Mouse (Mus musculus) kidney, postnatal 0 days (tissue): ENCODE data around the gene Xpot. TPM values are rescaled to one million over a fixed set of nuclear protein-coding genes. Genes with fewer than 3 reads are reported as not detected.

Source experiments
- ATAC-seq: fragments of 200-750 bp; cut with Nextera tagmentation; replicated peaks from 2 replicates; pipeline ENCODE4 v1.8.0; 2017; ENCODE audit warnings: low read depth, moderate number of reproducible peaks, moderate TSS enrichment, moderate library complexity; ENCODE audit not compliant: low FRiP score
- DNase-seq: peaks from one replicate; pipeline ENCODE4 v3.0.0-alpha.2; 2016; ENCODE audit warnings: low spot score
- H3K27ac ChIP-seq: fragments of 300-500 bp; sonication (generic); 2 replicates; pipeline ENCODE4 v1.5.1; 2014; ENCODE audit warnings: mild to moderate bottlenecking
- H3K27me3 ChIP-seq: fragments of 300-500 bp; sonication (generic); 2 replicates; pipeline ENCODE4 v1.6.1; 2014; ENCODE audit warnings: low read length, mixed read lengths; ENCODE audit not compliant: insufficient read depth
- H3K36me3 ChIP-seq: fragments of 300-500 bp; sonication (generic); 2 replicates; pipeline ENCODE4 v1.6.1; 2014; ENCODE audit warnings: low read length, mixed read lengths; ENCODE audit not compliant: insufficient read depth
- H3K4me1 ChIP-seq: fragments of 300-500 bp; sonication (generic); replicated peaks from 2 replicates; pipeline ENCODE4 v1.6.1; 2014; ENCODE audit warnings: antibody characterized with exemption, low read length, mixed read lengths; ENCODE audit not compliant: insufficient read depth
- H3K4me2 ChIP-seq: fragments of 300-500 bp; sonication (generic); 2 replicates; pipeline ENCODE4 v1.6.1; 2014; ENCODE audit warnings: mild to moderate bottlenecking, low read length, moderate library complexity, mixed read lengths
- H3K4me3 ChIP-seq: fragments of 300-500 bp; sonication (generic); replicated peaks from 2 replicates; pipeline ENCODE4 v1.5.1; 2014; ENCODE audit warnings: low read depth, low read length
- H3K9ac ChIP-seq: fragments of 300-500 bp; sonication (generic); 2 replicates; pipeline ENCODE4 v1.6.1; 2014; ENCODE audit warnings: low read depth, low read length
- H3K9me3 ChIP-seq: fragments of 300-500 bp; sonication (generic); replicated peaks from 2 replicates; pipeline ENCODE4 v1.6.1; 2016; ENCODE audit warnings: low read length, inconsistent platforms, mixed read lengths
- CTCF ChIP-seq: IDR thresholded peaks from 2 replicates; pipeline ENCODE4 v1.5.1; 2016; ENCODE audit warnings: antibody characterized with exemption, low read depth, mild to moderate bottlenecking, moderate library complexity
- WGBS: fragments of 180-500 bp; shearing (Covaris S2); extraction: QIAGEN DNeasy Blood & Tissue Kit; methylation state at CpG from one replicate; pipeline ENCODE4 v1.1.7; 2014; 5-methylcytosine and 5-hydroxymethylcytosine counted together
- polyA plus RNA-seq: library from polyadenylated mRNA; unstranded; fragments of >200 nt; fragmentation: Nextera tagmentation; extraction: Ambion mirVana; gene quantifications from 2 replicates; pipeline ENCODE4 v1.2.1, GENCODE M21; 2015

The Xpot gene
- polyA plus RNA-seq, 1 experiment from 2014 or later: 33.0 TPM

DNA sequence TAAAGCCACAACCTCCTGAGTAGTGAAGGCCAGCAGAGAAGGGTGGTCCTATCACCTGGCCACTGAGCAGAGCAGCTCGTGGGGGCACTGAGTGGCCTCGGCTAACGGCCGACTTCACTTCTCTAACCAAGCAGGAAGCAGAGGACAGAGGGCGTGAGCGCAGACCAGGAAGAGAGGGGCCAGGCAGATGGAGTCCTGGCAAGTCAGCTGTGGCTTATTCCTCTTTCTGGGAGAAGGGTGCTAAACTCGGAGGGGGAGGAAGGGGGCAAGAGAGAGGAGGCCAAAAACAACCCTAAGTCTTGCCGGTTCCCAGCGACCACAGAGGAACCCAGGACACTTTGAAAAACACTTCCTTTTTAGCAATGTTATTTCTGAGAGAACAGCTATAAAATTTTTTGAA, 29.6 kb downstream of the Xpot start:
- ATAC-seq: no peak
- no peak overlapping the region for H3K9ac ChIP-seq

GRCm38 (mm10) chr10:121591106-121591505, 35.0 kb downstream of the Xpot start:
- ATAC-seq (peak; percentile 64; the same call in 1 of the 2 replicates), DNase-seq (peak; percentile 70)
- Histone ChIP-seq H3K9me3 (no peaks in the 10 kb centered on the region), H3K9ac (no peak overlapping the region), H3K4me1 (no peaks in the 10 kb centered on the region), H3K4me2 (no peak overlapping the region), H3K27ac (0 out of 2 replicates have a peak overlapping the region, but pooled peaks have one; percentile 48), H3K27me3 (no peaks in the 10 kb centered on the region), H3K4me3 (no peak overlapping the region), H3K36me3 (peaks cover 22% of the 10 kb centered on the region; the same call in 1 of the 2 replicates)
- TF ChIP-seq CTCF: no peak
- 51% methylated on average over 14 of the region's 14 CpGs for WGBS

More for the DNA sequence above, 29.6 kb downstream of the Xpot start:
- 73% methylated on average over 9 of the region's 9 CpGs for WGBS
- Histone ChIP-seq H3K4me1 (no peaks in the 10 kb centered on the region), H3K4me3 (no peak overlapping the region), H3K4me2 (no peak overlapping the region), H3K27me3 (no peaks in the 10 kb centered on the region), H3K36me3 (peaks cover 57% of the 10 kb centered on the region), H3K9me3 (no peaks in the 10 kb centered on the region), H3K27ac (no peak overlapping the region)
- no peak for TF ChIP-seq CTCF
- no peak for DNase-seq

DNA sequence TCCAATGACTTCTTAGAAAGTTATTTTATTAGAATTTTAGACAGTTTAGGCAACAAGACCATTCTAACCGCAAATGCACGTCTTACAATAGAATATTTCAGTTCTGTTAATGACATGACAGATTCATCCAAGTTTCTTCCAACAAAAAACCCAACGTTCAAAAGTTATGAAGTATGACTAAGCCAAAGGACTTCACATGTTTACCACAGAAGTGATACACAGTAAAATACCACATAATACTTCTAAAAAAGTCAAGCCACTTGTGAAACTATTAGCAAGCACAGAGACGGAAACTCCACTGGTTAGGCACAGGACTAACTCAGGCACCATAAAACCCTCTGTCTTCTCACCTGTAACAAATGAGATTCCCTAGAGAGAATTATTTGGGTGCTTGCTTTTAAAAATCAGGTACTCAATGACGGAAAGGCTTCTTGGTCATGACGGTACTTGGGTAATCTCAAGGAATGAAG, 38.7 kb downstream of the Xpot start:
- WGBS: 51% methylated on average over 6 of the region's 6 CpGs
- Histone ChIP-seq H3K9me3 (no peaks in the 10 kb centered on the region), H3K4me1 (no peaks in the 10 kb centered on the region; the same call in 1 of the 2 replicates), H3K36me3 (peaks cover 17% of the 10 kb centered on the region), H3K27ac (peak overlapping the region; percentile 89), H3K27me3 (no peaks in the 10 kb centered on the region), H3K9ac (peak overlapping the region; percentile 91), H3K4me2 (peak overlapping the region; percentile 67), H3K4me3 (peak overlapping the region; percentile 86)
- ATAC-seq: no peak
- DNase-seq: no peak
- no peak for TF ChIP-seq CTCF

DNA sequence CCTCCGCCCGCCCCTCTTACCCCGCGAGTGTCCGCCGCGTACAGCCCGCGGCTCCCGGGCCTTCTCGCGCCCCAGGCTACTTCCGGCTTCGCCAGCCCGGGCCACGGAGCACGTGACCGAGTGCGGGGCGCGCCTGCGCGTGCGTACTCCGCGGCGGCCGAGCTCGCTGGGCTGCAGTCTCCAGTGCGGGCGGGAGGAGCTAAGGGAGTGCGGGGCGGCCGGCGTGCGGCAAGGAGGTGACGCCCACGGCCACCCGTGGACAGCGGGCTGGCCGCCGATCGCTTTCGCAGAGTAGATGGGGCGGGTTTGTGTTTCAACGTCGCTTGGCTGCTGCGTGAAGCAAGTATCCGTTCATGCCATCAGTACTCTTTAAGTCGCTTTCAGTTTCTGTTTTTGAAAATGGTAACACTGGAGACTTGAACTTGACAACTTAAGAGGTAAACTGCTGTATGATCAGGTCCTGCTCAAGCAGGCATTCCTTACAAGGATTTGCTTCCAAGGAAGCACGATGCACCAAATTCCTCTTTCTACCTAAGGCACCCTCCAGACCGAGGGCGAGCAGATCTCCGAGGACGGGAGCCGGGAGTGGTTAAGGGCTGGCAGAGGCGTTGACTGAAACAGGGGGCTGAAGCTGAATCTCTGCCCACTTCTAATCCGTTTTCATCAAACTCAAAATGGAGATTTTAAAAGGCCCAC, 39.3 kb downstream of the Xpot start, which contains the start of gene Tbk1:
Gene Tbk1 (minus strand): TSS at position 113 of the 696 bp plus-strand sequence.
- Histone ChIP-seq H3K27ac (peak within 1 kb of the TSS; percentile 89), H3K27me3 (no peaks in the 10 kb centered on the region), H3K9ac (peak within 1 kb of the TSS; percentile 91), H3K4me2 (peak within 1 kb of the TSS; percentile 67), H3K4me1 (no peaks in the 10 kb centered on the region; the same call in 1 of the 2 replicates), H3K36me3 (peaks cover 19% of the 10 kb centered on the region), H3K9me3 (no peaks in the 10 kb centered on the region), H3K4me3 (peak within 1 kb of the TSS; percentile 86)
- peak; percentile 95 for DNase-seq
- peak; percentile 93 for ATAC-seq
- WGBS: under 1% methylated on average over 58 of the region's 58 CpGs
- no peak for TF ChIP-seq CTCF

GRCm38 (mm10) chr10:121585791-121586642, 40.1 kb downstream of the Xpot start:
- 3% methylated on average over 39 of the region's 48 CpGs for WGBS
- Histone ChIP-seq H3K9me3 (no peaks in the 10 kb centered on the region), H3K4me1 (no peaks in the 10 kb centered on the region; the same call in 1 of the 2 replicates), H3K9ac (peak overlapping the region; percentile 91), H3K4me3 (peak overlapping the region; percentile 86), H3K27me3 (no peaks in the 10 kb centered on the region), H3K4me2 (peak overlapping the region; percentile 67), H3K36me3 (peaks cover 26% of the 10 kb centered on the region), H3K27ac (peak overlapping the region; percentile 89)
- no peak for TF ChIP-seq CTCF
- ATAC-seq: peak; percentile 70
- peak; percentile 40 for DNase-seq
